Mouse (Mus musculus): Measurements from ENCODE around the gene Cers3. TPM values are rescaled to one million over a fixed set of nuclear protein-coding genes. Genes with fewer than 3 reads are reported as not detected.

Cers3 gene
- polyA plus RNA-seq, 1 experiment from 2014 or later, result 2.7 TPM

DNA sequence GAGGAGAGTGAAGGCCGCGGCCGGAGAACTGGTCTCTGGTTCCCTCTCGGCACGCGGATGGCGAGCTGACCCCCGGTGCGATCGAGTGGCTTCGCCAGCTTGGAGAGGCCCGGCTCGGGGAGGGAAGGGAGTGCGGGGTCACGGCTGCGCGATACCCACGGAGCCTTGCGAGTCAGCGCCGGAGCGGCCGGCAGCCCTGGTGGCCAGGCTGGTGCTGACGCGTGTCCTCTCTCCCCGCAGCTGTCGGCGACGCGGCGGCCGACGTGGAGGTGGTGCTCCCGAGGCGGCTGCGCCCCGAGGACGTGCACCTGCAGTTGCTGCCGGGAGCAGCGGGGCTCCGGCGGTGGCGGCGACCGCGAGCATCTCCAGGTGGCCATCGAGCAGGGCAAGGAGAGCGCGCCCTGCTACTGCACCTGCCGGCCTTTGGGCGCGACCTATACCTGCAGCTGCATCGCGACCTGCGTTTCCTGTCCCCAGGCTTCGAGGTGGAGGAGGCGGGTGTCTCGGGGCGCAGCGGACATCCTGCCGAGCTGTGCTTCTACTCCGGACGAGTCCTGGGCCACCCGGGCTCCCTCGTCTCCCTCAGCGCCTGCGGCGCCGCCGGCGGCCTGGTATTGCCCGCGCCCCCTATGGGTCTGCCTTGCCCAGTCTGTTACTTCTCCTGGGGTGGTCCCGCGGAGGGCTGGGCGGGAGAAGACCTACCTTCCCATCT, 96.9 kb downstream of the Cers3 start:
- peak; percentile 83 for DNase-seq (ENCODE audit: low spot score)

DNA sequence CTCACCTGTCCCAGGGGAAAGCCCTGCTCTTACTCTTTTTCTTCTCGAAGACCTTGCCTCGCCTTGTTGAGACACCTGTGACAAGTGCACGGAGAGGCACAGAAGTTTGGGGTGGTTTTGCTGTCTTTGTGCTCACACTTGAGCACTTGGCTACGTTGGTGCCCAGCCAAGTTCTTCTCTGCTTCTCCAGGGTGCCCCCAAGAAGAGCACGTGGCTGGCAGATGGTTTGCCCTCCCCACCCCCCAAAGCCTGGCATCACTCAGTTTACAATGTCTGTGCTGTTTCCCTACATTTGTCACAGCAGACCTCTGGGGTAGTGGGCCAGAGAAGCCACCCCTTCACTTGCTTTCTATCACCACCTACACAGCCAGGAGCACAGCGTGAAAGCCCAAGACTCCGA, 97.9 kb downstream of the Cers3 start:
- peak; percentile 5 for DNase-seq (ENCODE audit: low spot score)

DNA sequence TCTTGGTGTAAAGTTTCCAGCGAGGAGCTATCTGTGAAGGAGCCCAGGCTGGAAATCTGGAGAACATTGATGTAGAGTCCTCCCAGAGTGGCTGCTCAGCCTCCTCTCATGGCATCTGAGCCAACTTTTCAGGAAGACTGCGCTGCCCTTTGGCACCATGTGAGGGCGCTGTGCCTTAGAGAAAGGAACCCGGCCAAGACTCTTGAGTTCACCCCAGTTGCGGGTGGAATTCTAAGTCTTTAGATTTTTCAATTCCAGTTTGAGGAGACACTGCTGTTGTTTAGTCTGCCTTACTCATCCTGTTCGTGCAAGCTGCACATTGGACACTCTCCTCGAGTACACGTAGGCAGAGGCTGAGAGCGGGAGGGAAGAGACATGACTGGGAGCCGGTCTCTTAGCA, 98.7 kb downstream of the Cers3 start:
- peak; percentile 66 for DNase-seq (ENCODE audit: low spot score)

DNA sequence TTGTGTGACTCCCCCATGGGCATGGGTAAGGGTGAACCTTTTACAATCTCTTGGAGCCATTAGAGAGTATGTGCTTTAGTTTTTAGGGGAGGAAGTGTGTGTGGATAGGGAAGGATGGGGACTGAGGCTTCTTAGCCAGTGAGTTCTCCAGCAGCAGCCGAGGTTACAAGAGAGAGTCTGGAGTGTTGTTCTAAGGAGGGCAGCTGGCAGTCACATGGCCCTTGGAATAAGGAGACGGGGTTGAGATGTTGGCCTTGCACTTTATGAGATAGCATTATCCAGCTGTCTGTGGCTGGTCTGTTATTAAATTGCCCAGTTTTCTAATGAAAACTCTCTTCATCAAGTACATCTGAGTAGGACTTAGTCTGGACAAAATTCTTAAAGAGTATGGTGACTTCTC, 100.5 kb downstream of the Cers3 start:
- no peak for DNase-seq (ENCODE audit: low spot score)

DNA sequence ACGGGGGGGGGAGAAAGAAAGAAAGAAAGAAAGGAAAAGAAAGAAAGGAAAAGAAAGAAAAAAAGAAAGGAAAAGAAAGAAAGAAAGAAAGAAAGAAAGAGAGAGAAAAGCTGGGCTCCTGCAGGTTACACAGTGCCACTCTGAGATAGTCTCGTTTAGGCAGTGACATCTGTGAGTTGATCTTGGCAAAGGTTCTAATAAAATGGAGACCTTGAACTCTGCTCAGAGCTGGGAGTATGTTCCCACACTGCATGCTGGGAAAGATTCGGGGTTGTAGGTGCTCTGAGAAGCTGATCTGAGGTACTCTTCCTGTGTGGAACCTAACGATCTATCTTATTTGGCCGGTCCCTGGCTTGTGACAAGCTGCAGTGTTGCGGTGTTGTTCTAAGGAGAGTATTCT, 103.3 kb downstream of the Cers3 start:
- DNase-seq (ENCODE audit: low spot score), result no peak

DNA sequence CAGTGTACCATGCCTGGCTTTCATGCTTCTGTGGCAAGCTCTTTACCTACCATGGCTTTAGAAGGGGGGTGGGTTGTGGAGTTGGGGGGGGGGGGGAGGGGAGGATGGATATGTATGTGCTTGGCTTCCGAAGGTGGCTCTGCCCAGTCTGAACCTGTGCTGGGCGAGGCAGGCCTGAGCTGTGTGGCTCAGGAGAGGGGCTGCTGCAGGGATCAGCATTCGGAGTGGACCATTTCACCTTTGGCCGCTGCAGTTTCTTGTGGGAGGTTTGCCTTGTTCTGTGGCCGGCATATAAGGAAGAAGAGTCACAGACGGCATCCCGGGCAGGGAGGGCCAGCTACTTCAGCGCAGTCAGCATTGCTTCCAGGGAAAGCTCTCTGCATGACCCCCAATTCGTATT, 104.0 kb downstream of the Cers3 start:
- no peak for DNase-seq (ENCODE audit: low spot score)

DNA sequence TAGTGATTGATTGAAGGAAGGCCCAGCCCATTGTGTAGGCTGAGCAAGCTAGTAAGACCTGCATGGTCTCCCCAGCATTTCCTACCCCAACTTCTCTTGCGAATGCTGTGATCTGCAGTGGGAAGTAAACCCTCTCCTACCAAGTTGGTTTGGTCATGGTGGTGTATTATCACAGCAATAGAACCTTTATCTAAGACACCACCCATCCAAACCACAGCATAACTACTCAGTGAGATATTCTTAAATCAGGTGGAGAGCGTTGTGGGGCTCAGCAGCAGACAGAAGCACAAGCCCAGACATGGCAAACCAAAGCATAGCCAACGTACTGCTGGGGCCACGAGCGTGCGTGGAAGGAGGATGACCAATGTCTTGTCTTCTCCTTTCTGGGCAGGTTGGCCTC, 106.0 kb downstream of the Cers3 start:
- no peak for DNase-seq (ENCODE audit: low spot score)

DNA sequence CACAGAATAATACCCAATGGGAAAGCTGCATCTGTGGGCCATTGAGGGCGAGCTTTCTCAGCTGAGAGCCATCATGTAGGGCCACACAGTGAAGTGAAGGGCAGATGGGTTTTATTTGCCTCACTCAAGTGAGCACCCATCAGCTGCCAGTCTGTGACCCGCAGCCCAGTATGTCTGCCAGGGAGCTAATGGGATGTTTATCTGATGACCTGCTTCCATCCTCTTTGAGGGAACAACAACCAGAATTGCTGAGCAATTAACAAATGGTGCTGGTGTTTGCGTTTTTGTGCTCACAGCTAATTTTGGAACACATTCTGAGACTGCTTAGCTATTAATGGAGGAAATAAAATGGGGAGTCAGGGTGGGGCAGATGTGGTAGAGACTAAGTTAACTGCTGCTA, 108.9 kb downstream of the Cers3 start:
- DNase-seq (ENCODE audit: low spot score), result no peak

DNA sequence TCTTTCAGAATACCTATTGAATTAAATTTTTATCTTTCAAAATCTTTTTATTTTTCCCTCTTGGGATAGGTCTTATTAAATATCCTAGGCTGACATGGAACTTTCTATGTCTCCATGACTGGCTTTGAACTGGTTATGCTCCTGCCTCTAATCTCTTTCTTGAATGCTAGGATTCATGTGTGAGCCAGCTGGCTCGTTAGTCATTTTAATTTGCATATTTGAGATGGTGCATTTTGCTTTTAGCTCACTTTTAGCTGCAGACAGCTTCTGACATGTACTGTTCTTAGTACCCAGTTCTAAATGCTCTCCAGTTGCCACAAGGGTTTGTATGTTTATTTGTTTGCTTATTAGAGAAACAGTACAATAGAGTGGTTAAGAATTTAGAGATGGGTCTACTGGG, 114.3 kb downstream of the Cers3 start:
- DNase-seq (ENCODE audit: low spot score), result no peak

DNA sequence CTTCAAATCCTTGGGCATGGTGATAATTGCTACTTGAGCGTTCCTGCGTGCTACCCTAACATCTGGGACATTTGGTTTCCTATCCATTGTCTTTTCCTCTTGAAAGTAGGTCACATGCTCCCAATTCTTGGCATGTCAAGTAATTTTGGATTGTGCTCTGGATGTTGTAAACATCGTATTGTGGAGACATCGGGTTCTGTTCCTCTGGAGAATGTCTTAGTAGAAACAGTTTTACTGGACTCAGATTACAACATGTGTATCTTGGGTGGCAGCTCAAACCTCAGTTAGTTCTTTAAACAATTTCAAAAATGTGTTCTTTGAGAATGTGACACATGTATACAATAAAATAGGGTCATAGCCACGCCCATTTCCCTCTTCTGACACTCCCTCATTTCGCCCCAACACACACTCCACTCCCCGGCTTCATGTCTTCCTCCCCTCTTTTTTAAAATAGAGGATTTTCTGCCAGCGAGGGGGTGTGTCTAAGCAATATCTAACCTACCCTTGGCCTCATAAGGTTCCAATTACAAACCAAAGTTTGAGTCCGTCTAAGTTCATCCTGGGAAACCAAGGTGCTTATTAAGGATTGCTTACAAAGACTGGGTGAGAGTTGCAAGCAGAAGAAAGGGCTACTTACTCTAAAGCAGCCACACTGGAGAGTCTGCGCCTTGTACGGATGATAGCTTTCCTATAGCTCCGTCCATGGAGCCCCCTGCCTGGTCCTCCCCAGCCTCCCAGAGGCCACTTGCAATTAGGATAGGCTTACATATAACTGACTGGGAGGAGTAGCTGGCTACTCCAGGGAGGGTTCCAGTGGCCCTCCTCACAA, 115.2 kb downstream of the Cers3 start:
- no peak for DNase-seq (ENCODE audit: low spot score)

DNA sequence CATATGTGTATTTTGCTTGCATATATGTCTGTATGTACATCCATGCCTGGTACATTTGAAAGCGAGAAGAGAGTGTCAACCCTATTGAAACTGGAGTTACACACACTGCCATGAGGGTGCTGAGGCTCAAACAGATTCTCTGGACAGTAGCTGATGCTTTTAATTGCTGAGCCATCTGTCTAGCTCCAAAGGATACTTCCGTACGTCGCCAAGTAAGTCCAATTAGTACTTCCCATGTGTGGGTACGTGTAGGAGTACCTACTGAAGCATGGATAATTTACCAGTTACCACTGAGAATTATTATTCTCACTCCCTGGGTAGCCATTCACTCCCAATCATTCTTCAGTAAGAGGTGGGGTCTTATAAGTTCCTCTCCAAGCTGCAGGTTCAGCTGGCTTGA, 115.9 kb downstream of the Cers3 start:
- DNase-seq (ENCODE audit: low spot score), result no peak

DNA sequence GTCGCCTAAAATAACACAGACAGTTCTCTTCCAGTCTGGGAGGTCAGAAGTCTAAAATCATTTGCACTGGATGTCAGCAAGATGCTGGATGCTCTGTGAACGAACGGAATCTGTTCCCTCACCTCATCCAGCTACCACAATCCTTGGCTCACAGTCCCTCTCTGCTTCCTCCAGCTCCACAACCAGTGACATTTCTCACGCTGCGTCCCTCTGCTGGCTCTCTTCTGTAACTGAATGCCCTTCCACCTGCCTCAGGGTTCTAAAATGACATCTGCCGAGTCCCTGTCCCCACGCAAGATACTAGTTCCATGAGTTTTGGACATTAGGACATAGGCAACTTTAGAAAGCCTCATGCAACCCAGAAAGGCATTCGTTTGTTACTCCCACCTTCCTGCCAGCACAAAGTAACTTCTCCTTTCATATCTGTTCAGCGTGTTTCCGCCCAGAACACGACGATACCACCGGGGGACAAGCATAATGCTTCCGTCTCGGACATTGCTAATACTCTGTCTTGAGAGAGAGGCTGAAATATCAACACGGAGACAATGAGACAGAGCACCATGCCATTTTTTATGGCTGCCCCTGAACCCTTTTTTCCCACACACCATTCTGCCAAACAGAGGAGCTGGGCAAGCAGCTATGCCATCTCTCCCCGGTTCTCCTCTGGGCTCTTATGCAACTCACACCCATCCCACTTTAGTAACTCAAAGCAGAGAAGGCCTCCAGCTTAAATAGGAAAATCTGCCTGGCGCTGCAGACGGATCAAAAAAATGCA, 123.8 kb downstream of the Cers3 start:
- DNase-seq (ENCODE audit: low spot score), result no peak

DNA sequence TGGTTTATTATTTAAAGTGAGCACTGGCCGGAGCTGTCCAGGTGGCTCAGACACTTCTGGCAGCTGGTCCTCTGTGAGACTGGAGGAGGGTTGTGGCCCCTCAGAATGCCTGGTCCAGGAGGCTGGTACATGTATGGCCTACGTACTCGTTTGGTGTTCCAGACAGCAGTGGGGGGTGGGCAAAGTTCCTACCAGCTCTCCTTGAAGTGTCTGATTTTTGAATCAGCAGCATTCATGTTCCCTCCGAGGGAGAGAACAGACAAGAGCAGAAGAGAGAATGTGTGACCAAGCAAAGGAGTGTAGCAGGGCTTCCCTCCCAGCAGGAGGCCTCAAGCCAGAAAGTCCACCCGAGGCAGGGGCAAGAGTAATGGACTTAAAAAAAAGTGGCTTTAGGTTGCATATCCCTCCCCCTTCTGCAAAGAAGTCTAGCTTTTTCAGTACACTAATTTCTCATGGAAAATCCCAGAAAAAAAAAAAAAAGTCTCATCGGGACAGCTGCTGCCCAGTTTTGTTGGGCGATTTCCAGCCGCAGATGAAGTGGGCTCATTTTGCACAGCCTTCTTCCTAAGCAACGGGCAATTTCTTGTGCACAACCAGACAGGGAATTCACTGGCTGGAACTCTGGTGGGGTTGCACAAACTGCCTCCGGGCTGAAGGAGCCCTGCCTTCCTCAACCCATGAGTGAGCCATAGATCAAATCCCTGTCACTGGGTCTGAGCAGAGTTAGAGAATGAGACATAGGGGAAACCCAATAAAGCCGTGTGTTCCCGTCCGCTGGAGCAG, 124.6 kb downstream of the Cers3 start:
- no peak for DNase-seq (ENCODE audit: low spot score)

DNA sequence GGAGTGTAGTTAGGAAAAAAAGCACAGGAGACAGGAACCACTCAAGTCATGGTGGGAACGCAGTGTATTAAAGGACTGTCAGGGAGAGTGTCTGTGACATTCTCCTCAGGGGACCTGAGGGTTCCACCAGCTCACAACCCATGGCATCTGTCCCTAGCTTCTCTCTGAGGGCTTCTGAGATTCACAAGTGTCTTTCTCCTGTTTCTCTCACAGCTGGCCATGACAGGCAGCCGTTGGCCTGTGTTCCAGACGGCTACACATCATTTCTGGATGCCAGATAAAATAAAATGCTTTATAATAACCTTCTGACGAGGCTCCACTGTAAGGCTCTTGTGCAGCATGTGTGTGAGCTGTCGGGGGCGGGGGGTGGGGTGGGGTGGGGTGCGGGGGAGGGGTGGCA, 128.2 kb downstream of the Cers3 start:
- no peak for DNase-seq (ENCODE audit: low spot score)

DNA sequence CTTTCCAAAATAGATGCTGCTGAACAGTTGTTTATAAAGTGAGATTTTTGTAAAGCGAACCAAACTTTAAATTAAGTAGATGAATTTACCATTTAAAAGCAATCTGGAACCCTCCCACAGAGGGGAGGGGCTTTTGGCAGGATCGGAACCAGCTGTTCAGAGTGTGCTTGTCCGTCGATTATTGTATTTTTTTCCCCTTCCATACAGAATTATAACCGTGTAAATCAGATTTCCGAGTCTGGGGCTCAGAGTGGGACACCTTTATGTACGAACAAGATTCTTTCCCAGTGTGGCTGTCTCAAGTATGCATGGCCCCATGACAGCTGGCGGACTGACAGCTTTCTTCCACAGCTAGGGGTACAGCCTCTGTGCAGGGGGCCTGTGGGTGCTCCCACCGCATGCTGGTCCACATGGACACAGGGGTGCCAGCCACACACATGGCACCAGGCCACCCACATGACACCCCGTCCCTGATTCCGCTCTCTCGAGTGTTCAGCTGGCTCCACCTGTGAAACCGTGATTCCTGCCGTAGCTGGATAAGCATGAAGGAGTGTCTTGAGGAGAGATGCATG, 128.7 kb downstream of the Cers3 start:
- DNase-seq (ENCODE audit: low spot score), result no peak

DNA sequence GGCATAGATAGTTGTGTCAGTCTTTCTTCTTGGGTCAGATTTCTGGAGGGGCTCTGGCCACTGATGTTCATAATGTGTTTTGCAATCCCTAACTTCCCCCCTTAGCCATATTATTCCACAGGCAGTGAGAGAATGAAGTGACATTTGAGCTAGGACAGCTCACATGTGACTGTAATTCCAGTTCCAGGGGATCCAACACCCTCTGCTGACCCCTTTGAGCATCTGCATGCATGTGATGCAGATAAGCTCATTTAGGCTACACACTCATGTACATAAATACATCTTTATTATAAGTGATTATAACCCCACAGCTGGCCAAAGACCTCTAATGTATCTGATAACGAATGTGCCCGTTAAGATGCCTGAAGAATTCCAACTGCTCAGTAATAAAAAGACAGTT, 129.9 kb downstream of the Cers3 start:
- DNase-seq (ENCODE audit: low spot score), result no peak

Other genes with a start within 250 kb of the Cers3 start
- 9.5 and 9.8 TPM in 2 replicates for gene Asb7, start 53.9 kb upstream of the Cers3 start, polyA plus RNA-seq (2015; fragmentation: Nextera tagmentation; extraction: Ambion mirVana)
- 10.3 and 11.1 TPM in 2 replicates for gene Lins1, start 53.6 kb upstream of the Cers3 start, polyA plus RNA-seq (2015; fragmentation: Nextera tagmentation; extraction: Ambion mirVana)
- gene Adamts17, start 96.2 kb downstream of the Cers3 start, polyA plus RNA-seq (2015; fragmentation: Nextera tagmentation; extraction: Ambion mirVana), result 0.82 and 1.2 TPM in 2 replicates

Measured in thymus, postnatal 0 days (tissue).